Mouse (Mus musculus) hindbrain, postnatal 0 days (tissue): ENCODE results near the gene Fbxo21. TPM values are rescaled to one million over a fixed set of nuclear protein-coding genes. Genes with fewer than 3 reads are reported as not detected.

Experiments
- ATAC-seq: fragments of 200-750 bp; cut with Nextera tagmentation; 2 replicates; pipeline ENCODE4 v1.8.0; 2017; ENCODE audit warnings: mild to moderate bottlenecking, moderate TSS enrichment, moderate library complexity
- DNase-seq: peaks from one replicate; pipeline ENCODE4 v3.0.0-alpha.2; 2015; ENCODE audit warnings: low spot score
- H3K27ac ChIP-seq: fragments of 300-500 bp; sonication (generic); 2 replicates; pipeline ENCODE4 v1.5.1; 2014; ENCODE audit warnings: mild to moderate bottlenecking
- H3K27me3 ChIP-seq: fragments of 300-500 bp; sonication (generic); 2 replicates; pipeline ENCODE4 v1.6.1; 2014; ENCODE audit warnings: low read length, mixed read lengths; ENCODE audit not compliant: insufficient read depth
- H3K36me3 ChIP-seq: fragments of 300-500 bp; sonication (generic); 2 replicates; pipeline ENCODE4 v1.6.1; 2014; ENCODE audit warnings: low read length, mixed read lengths; ENCODE audit not compliant: insufficient read depth
- H3K4me1 ChIP-seq: fragments of 300-500 bp; sonication (generic); 2 replicates; pipeline ENCODE4 v1.6.1; 2014; ENCODE audit warnings: antibody characterized with exemption, low read length, mixed read lengths; ENCODE audit not compliant: insufficient read depth
- H3K4me2 ChIP-seq: fragments of 300-500 bp; sonication (generic); 2 replicates; pipeline ENCODE4 v1.6.1; 2014; ENCODE audit warnings: low read depth, mild to moderate bottlenecking, low read length, moderate library complexity, mixed read lengths
- H3K4me3 ChIP-seq: fragments of 300-500 bp; sonication (generic); 2 replicates; pipeline ENCODE4 v1.5.1; 2014; ENCODE audit warnings: low read length
- H3K9ac ChIP-seq: fragments of 300-500 bp; sonication (generic); replicated peaks from 2 replicates; pipeline ENCODE4 v1.6.1; 2014; ENCODE audit warnings: mild to moderate bottlenecking, low read length, moderate library complexity, mixed read lengths
- H3K9me3 ChIP-seq: fragments of 300-500 bp; sonication (generic); 2 replicates; pipeline ENCODE4 v1.6.1; 2016; ENCODE audit warnings: low read length, mixed read lengths
- CTCF ChIP-seq: IDR thresholded peaks from 2 replicates; pipeline ENCODE4 v1.5.1; 2016; ENCODE audit warnings: antibody characterized with exemption, control low read depth, low read depth
- WGBS: fragments of 180-500 bp; shearing (Covaris S2); extraction: QIAGEN DNeasy Blood & Tissue Kit; methylation state at CpG from one replicate; pipeline ENCODE4 v1.1.7; 2014; 5-methylcytosine and 5-hydroxymethylcytosine counted together
- polyA plus RNA-seq: library from polyadenylated mRNA; unstranded; fragments of >200 nt; fragmentation: Nextera tagmentation; extraction: Ambion mirVana; gene quantifications from 2 replicates; pipeline ENCODE4 v1.2.1, GENCODE M21; 2015
- total RNA-seq: library from RNA; depleted of rRNA; stranded (reverse); fragments of >200 nt; gene quantifications from 2 replicates; pipeline ENCODE4 v1.2.3, GENCODE M21; 2014

Fbxo21 gene
- total and polyA plus RNA-seq, 2 experiments from 2014 or later = 134 to 198 TPM

DNA sequence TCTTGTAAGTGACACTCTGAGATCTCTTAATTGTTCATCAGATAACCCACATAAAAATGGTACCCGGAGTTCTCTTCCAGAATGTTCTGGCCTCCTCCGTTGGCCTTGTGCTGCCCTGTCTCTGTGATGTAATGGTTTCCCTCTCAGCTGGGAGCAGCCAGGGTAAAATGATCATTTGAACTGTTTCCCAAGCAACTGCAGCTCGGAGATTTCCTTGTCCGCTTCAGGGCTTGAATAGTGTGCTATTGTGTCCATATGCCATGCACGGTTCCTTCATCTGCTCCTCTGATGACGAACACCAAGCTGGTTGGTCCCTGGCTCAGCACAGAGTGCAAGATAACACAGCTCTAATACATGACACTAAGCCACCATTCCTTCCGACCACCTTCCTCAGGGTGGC is 35.3 kb downstream of the Fbxo21 start:
- no peaks in the 10 kb centered on the region for H3K27me3 ChIP-seq
- no peak for TF ChIP-seq CTCF
- 37% methylated on average over 7 of the region's 7 CpGs for WGBS
- peaks cover 3% of the 10 kb centered on the region; the same call in 1 of the 2 replicates for H3K4me1 ChIP-seq
- DNase-seq (peak; percentile 46), ATAC-seq (peak; percentile 58; the same call in 1 of the 2 replicates)
- H3K4me2 ChIP-seq = no peak overlapping the region
- H3K9me3 ChIP-seq = no peaks in the 10 kb centered on the region
- peaks cover 34% of the 10 kb centered on the region for H3K36me3 ChIP-seq
- no peak overlapping the region for H3K4me3 ChIP-seq
- no peak overlapping the region for H3K27ac ChIP-seq
- H3K9ac ChIP-seq = no peak overlapping the region

DNA sequence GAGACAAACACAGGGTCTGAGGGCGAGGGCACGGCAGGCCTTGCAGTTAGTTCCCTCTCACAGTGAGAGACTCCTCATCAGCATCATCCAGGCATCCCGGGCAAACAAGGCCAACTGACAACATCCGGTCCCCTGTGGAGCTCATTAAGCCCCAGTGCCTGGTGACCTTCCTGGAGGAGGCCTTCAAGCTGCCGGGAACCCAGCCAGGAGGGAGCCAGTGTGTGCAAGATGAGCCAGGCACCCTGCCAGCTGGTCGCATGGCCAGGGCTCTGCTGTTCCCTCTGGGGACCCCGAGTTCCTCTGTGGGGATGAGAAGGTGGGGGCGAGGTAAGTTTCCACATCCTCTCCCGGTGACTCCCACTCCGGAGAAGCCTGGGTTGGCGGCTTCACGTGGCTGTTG is 38.5 kb downstream of the Fbxo21 start:
- no peak overlapping the region for H3K4me2 ChIP-seq
- ATAC-seq (no peak), DNase-seq (peak; percentile 77)
- peaks cover 9% of the 10 kb centered on the region; the same call in 1 of the 2 replicates for H3K36me3 ChIP-seq
- no peak overlapping the region for H3K9ac ChIP-seq
- no peaks in the 10 kb centered on the region for H3K9me3 ChIP-seq
- 16% methylated on average over 12 of the region's 12 CpGs for WGBS
- TF ChIP-seq CTCF = no peak
- H3K4me1 ChIP-seq = peaks cover 3% of the 10 kb centered on the region; the same call in 1 of the 2 replicates
- no peak overlapping the region for H3K4me3 ChIP-seq
- no peak overlapping the region for H3K27ac ChIP-seq
- H3K27me3 ChIP-seq = no peaks in the 10 kb centered on the region

GRCm38 (mm10) chr5:118015669-118016068 is 39.1 kb downstream of the Fbxo21 start:
- no peaks in the 10 kb centered on the region for H3K27me3 ChIP-seq
- peaks cover 3% of the 10 kb centered on the region; the same call in 1 of the 2 replicates for H3K4me1 ChIP-seq
- no peak overlapping the region for H3K27ac ChIP-seq
- no peaks in the 10 kb centered on the region for H3K9me3 ChIP-seq
- no peak overlapping the region for H3K9ac ChIP-seq
- peaks cover 5% of the 10 kb centered on the region; the same call in 1 of the 2 replicates for H3K36me3 ChIP-seq
- TF ChIP-seq CTCF = no peak
- DNase-seq (no peak), ATAC-seq (no peak)
- WGBS = 91% methylated on average over 2 of the region's 2 CpGs
- no peak overlapping the region for H3K4me3 ChIP-seq
- no peak overlapping the region for H3K4me2 ChIP-seq

DNA sequence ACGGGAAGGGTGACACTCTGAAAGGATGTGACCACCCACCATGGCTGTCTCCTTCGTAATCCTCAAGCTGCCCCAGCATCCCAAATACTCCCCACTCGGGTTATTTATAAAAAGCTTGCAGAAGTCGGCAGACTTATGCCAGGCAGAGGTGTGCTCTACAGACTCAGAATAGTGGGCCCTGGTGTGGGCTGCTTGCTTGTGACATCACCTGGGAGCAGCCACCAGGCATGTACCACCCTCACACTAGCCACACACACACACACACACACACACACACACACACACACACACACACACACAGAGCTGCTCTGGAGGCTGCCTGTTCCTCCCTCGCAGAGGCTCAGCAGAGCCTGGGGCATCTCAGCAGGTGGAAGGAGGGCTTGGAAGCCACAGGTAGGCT is 41.0 kb downstream of the Fbxo21 start:
- DNase-seq (no peak), ATAC-seq (no peak)
- H3K9ac ChIP-seq = no peak overlapping the region
- no peak overlapping the region for H3K4me3 ChIP-seq
- H3K27ac ChIP-seq = no peak overlapping the region
- peaks cover 3% of the 10 kb centered on the region; the same call in 1 of the 2 replicates for H3K4me1 ChIP-seq
- WGBS = 60% methylated on average over 5 of the region's 5 CpGs
- TF ChIP-seq CTCF = no peak
- no peaks in the 10 kb centered on the region for H3K36me3 ChIP-seq
- no peaks in the 10 kb centered on the region for H3K9me3 ChIP-seq
- no peak overlapping the region for H3K4me2 ChIP-seq
- H3K27me3 ChIP-seq = no peaks in the 10 kb centered on the region

- H3K4me1 ChIP-seq = peaks cover under 1% of the 10 kb centered on the region; the same call in 1 of the 2 replicates
- H3K27ac ChIP-seq = no peak overlapping the region
- WGBS = 60% methylated on average over 11 of the region's 11 CpGs
- H3K27me3 ChIP-seq = no peaks in the 10 kb centered on the region
- no peaks in the 10 kb centered on the region for H3K9me3 ChIP-seq
- no peak overlapping the region for H3K9ac ChIP-seq
- DNase-seq = no peak
- H3K4me2 ChIP-seq = no peak overlapping the region
- no peak for ATAC-seq
- no peaks in the 10 kb centered on the region for H3K36me3 ChIP-seq
- TF ChIP-seq CTCF = no peak
- no peak overlapping the region for H3K4me3 ChIP-seq
Observed at GRCm38 (mm10) chr5:118019905-118020304, 43.4 kb downstream of the Fbxo21 start.

DNA sequence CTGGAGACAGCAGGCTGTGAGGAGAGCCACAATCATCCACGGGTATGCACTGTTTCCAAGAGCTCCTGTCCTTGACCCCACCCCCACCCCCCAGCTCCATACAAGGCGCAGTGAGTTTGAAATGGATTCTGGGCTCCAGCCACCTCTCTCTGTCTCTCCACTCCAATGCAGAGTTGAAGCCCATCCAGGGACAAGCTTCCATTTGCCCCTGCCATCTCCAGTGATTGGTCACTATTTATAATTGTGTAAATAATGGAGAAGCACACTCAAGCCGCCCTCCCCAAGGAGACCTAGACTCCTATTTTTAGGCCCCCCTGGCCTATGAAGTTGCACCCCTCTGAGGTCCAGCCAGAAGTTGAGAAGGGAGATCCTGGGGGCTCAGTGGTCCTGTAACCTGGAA is 46.5 kb downstream of the Fbxo21 start:
- ATAC-seq = no peak
- WGBS = 88% methylated on average over 3 of the region's 3 CpGs

GRCm38 (mm10) chr5:118025880-118026279 is 49.4 kb downstream of the Fbxo21 start:
- Histone ChIP-seq H3K9ac (no peak overlapping the region), H3K36me3 (no peaks in the 10 kb centered on the region), H3K27me3 (peaks cover 34% of the 10 kb centered on the region), H3K9me3 (no peaks in the 10 kb centered on the region), H3K27ac (no peak overlapping the region), H3K4me2 (no peak overlapping the region), H3K4me3 (no peak overlapping the region), H3K4me1 (peaks cover 8% of the 10 kb centered on the region)
- 4% methylated on average over 12 of the region's 12 CpGs for WGBS
- no peak for DNase-seq
- TF ChIP-seq CTCF = no peak
- no peak for ATAC-seq

More for the DNA sequence above, 46.5 kb downstream of the Fbxo21 start:
- Histone ChIP-seq H3K9me3 (no peaks in the 10 kb centered on the region), H3K27me3 (peaks cover 10% of the 10 kb centered on the region), H3K36me3 (no peaks in the 10 kb centered on the region), H3K4me2 (no peak overlapping the region), H3K27ac (no peak overlapping the region), H3K9ac (no peak overlapping the region), H3K4me1 (peaks cover 8% of the 10 kb centered on the region), H3K4me3 (no peak overlapping the region)
- TF ChIP-seq CTCF = no peak
- no peak for DNase-seq
